Mouse (Mus musculus) bone marrow, adult 2 months (tissue): ENCODE measurements around the gene Bptf.

Experiments used
- CTCF ChIP-seq: fragments of 200-500 bp; IDR thresholded peaks from 2 replicates; pipeline ENCODE4 v1.5.1; 2011; ENCODE audit warnings: low read length, control low read depth; ENCODE audit not compliant: control insufficient read depth, insufficient read depth
- POLR2A ChIP-seq: fragments of 200-500 bp; IDR thresholded peaks from 2 replicates; pipeline ENCODE4 v1.6.1; 2011; ENCODE audit warnings: low read depth, mild to moderate bottlenecking, control low read depth, low read length, borderline replicate concordance; ENCODE audit not compliant: control insufficient read depth

DNA sequence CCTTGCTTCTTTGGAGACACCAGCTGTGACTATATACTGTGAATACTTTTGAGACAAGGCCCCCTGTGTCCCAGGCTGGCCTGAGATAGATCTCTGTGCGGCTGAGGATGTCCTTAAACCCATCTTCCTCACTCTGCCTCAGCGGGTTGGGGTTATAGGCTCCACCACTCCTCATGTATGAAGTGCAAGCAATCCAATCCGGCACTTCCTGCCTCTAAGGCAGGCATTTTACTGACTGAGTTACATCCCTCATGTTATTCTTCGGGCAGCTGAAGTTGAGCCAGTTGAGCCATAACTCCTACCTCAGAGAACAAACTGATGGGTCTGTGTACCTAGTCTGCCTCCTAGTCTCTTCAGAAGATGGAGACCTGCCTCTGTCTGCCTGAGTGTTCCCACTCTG lies 107.5 kb downstream of the Bptf start:
- TF ChIP-seq CTCF (no peak), POLR2A (no peak)
